Mouse (Mus musculus): ENCODE data around the gene Wdr48. TPM values are rescaled to one million over a fixed set of nuclear protein-coding genes. Genes with fewer than 3 reads are reported as not detected.

The Wdr48 gene
- polyA plus RNA-seq, 1 experiment from 2014 or later, result 36.1 TPM

DNA sequence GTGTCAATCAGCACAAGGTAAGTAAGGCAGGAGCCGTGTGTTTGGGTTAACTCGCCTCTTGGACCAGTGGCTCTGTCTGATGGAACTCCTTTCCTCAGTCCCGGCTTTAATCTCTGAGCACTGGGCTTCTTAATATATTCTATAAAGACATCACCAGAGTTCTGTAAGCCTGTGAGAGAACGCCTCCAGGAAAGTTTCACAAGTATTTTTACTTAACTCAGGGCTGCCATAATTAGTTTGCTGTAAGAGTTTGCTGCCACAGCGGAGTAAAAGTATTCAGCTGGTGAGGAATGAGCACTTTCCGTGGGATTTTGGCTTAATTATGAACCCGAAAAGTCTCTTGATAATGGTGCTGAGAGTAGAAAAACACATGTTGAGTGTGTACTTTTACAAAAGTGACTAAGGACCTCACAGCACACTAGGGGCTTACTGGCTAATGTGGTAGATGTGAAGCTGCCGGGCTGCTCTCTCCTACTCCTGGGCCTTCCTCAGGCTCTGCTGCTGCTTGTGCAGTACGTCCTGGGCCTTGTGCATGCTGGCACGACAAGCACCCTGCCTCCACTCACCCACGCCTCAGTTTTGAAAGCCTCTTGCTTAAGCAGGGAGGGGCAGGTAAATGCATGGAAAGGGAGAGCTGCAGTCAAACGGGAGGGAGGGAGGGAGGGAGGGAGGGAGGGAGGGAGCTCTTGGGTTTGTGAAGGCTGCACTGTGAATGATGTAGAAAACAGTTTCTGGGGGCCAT is 7.9 kb downstream of the Wdr48 start:
- no peak overlapping the region for H3K9ac ChIP-seq (ENCODE audit: low read length)
- H3K27me3 ChIP-seq (ENCODE audit: control insufficient read depth, insufficient read depth, low read length), result no peaks in the 10 kb centered on the region
- no peak overlapping the region for H3K4me2 ChIP-seq (ENCODE audit: low read length)
- 86% methylated on average over 11 of the region's 12 CpGs for WGBS
- no peaks in the 10 kb centered on the region for H3K9me3 ChIP-seq (ENCODE audit: control insufficient read depth, low read length)
- H3K4me3 ChIP-seq (ENCODE audit: control insufficient read depth in 1 of 2, insufficient read depth in 1 of 2, low read depth in 1 of 2, low read length in 2 of 2), result no peak overlapping the region
- no peak overlapping the region for H3K27ac ChIP-seq (replicated peaks in 1 of 2; ENCODE audit: control insufficient read depth in 1 of 2, insufficient read depth in 1 of 2, low read depth in 2 of 2, low read length in 2 of 2)
- H3K36me3 ChIP-seq (ENCODE audit: control insufficient read depth, insufficient read depth, low read length), result peaks cover 57% of the 10 kb centered on the region
- no peaks in the 10 kb centered on the region for H3K4me1 ChIP-seq (ENCODE audit: control insufficient read depth in 2 of 2, insufficient read depth in 2 of 2, low read length in 2 of 2)
- no peak for ATAC-seq (ENCODE audit: insufficient number of reproducible peaks, insufficient read depth, low FRiP score, low read depth)

- no peaks in the 10 kb centered on the region for H3K4me1 ChIP-seq (ENCODE audit: control insufficient read depth in 2 of 2, insufficient read depth in 2 of 2, low read length in 2 of 2)
- 93% methylated on average over 3 of the region's 3 CpGs for WGBS
- no peak for ATAC-seq (ENCODE audit: insufficient number of reproducible peaks, insufficient read depth, low FRiP score, low read depth)
- H3K4me2 ChIP-seq (ENCODE audit: low read length), result no peak overlapping the region
- H3K27ac ChIP-seq (replicated peaks in 1 of 2; ENCODE audit: control insufficient read depth in 1 of 2, insufficient read depth in 1 of 2, low read depth in 2 of 2, low read length in 2 of 2), result no peak overlapping the region
- no peaks in the 10 kb centered on the region for H3K27me3 ChIP-seq (ENCODE audit: control insufficient read depth, insufficient read depth, low read length)
- H3K4me3 ChIP-seq (ENCODE audit: control insufficient read depth in 1 of 2, insufficient read depth in 1 of 2, low read depth in 1 of 2, low read length in 2 of 2), result no peak overlapping the region
- H3K9me3 ChIP-seq (ENCODE audit: control insufficient read depth, low read length), result no peaks in the 10 kb centered on the region
- H3K36me3 ChIP-seq (ENCODE audit: control insufficient read depth, insufficient read depth, low read length), result peaks cover 98% of the 10 kb centered on the region
- H3K9ac ChIP-seq (ENCODE audit: low read length), result no peak overlapping the region
Observed at GRCm38 (mm10) chr9:119908708-119909107, 14.0 kb downstream of the Wdr48 start.

DNA sequence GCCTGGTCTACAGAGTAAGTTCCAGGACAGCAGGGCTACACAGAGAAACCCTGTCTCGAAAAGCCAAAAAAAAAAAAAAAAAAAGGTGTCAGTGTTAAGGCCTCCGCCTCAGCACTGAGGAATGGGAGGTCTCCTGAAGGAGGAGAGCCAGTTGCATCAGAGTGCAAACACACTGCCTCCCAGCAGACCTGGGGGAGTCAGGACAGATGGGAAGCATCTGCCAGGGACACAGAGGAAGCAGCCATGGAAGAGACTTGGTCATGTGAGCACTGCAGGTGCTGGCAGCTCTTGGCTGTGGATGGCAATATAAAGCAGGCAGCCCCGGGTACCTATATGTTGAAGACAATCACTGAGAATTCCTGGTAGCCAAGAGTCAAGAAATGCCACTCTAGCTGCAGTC is 15.3 kb downstream of the Wdr48 start:
- H3K4me3 ChIP-seq (ENCODE audit: control insufficient read depth in 1 of 2, insufficient read depth in 1 of 2, low read depth in 1 of 2, low read length in 2 of 2), result no peak overlapping the region
- H3K4me1 ChIP-seq (ENCODE audit: control insufficient read depth in 2 of 2, insufficient read depth in 2 of 2, low read length in 2 of 2), result no peaks in the 10 kb centered on the region
- no peaks in the 10 kb centered on the region for H3K9me3 ChIP-seq (ENCODE audit: control insufficient read depth, low read length)
- 84% methylated on average over 3 of the region's 3 CpGs for WGBS
- no peaks in the 10 kb centered on the region for H3K27me3 ChIP-seq (ENCODE audit: control insufficient read depth, insufficient read depth, low read length)
- ATAC-seq (ENCODE audit: insufficient number of reproducible peaks, insufficient read depth, low FRiP score, low read depth), result no peak
- no peak overlapping the region for H3K4me2 ChIP-seq (ENCODE audit: low read length)
- H3K27ac ChIP-seq (replicated peaks in 1 of 2; ENCODE audit: control insufficient read depth in 1 of 2, insufficient read depth in 1 of 2, low read depth in 2 of 2, low read length in 2 of 2), result no peak overlapping the region
- H3K36me3 ChIP-seq (ENCODE audit: control insufficient read depth, insufficient read depth, low read length), result peaks cover 98% of the 10 kb centered on the region
- H3K9ac ChIP-seq (ENCODE audit: low read length), result no peak overlapping the region

DNA sequence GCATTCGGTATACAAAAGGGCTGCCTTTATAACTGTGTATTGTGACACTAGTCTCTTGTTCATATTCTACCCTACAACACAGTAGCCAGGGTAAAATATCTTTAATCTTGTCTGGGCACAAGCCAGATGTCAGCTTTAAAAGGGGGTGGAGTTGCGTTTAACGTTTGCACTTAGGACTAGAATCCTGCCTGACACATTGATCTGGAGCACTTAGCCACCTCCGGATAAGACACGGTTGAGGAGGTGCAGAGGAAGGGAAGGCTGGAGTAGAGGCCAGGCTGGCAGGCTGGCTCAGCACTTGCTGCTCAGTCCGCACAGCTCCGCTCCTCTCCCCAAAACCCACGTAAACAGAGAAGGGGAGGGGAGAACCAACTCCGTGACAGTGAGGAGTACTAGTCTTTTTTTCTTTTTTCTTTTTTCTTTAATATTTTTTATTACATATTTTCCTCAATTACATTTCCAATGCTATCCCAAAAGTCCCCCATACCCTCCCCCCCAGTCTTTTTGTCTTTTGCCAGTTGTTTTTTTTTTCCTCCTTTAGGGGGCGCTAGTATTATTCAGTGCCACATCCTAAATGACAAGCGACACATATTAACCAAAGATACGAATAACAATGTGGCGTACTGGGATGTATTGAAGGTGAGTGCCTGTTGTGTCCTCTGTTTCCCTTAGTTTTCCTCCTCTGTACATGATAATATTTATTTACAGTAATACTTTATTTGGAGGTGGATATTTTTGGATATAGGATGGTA is 18.6 kb downstream of the Wdr48 start:
- Histone ChIP-seq H3K4me2 (ENCODE audit: low read length) (no peak overlapping the region), H3K4me1 (ENCODE audit: control insufficient read depth in 2 of 2, insufficient read depth in 2 of 2, low read length in 2 of 2) (no peaks in the 10 kb centered on the region), H3K27ac (replicated peaks in 1 of 2; ENCODE audit: control insufficient read depth in 1 of 2, insufficient read depth in 1 of 2, low read depth in 2 of 2, low read length in 2 of 2) (no peak overlapping the region), H3K4me3 (ENCODE audit: control insufficient read depth in 1 of 2, insufficient read depth in 1 of 2, low read depth in 1 of 2, low read length in 2 of 2) (no peak overlapping the region), H3K36me3 (ENCODE audit: control insufficient read depth, insufficient read depth, low read length) (peaks cover 99% of the 10 kb centered on the region), H3K27me3 (ENCODE audit: control insufficient read depth, insufficient read depth, low read length) (no peaks in the 10 kb centered on the region), H3K9me3 (ENCODE audit: control insufficient read depth, low read length) (no peaks in the 10 kb centered on the region), H3K9ac (ENCODE audit: low read length) (no peak overlapping the region)
- WGBS, result 69% methylated on average over 13 of the region's 13 CpGs
- no peak for ATAC-seq (ENCODE audit: insufficient number of reproducible peaks, insufficient read depth, low FRiP score, low read depth)

GRCm38 (mm10) chr9:119919858-119920257 is 25.2 kb downstream of the Wdr48 start:
- peaks cover 95% of the 10 kb centered on the region for H3K36me3 ChIP-seq (ENCODE audit: control insufficient read depth, insufficient read depth, low read length)
- no peak for ATAC-seq (ENCODE audit: insufficient number of reproducible peaks, insufficient read depth, low FRiP score, low read depth)
- no peaks in the 10 kb centered on the region for H3K9me3 ChIP-seq (ENCODE audit: control insufficient read depth, low read length)
- no peak overlapping the region for H3K27ac ChIP-seq (replicated peaks in 1 of 2; ENCODE audit: control insufficient read depth in 1 of 2, insufficient read depth in 1 of 2, low read depth in 2 of 2, low read length in 2 of 2)
- H3K9ac ChIP-seq (ENCODE audit: low read length), result no peak overlapping the region
- H3K4me2 ChIP-seq (ENCODE audit: low read length), result no peak overlapping the region
- 76% methylated on average over 1 of the region's 1 CpGs for WGBS
- H3K4me1 ChIP-seq (ENCODE audit: control insufficient read depth in 2 of 2, insufficient read depth in 2 of 2, low read length in 2 of 2), result no peaks in the 10 kb centered on the region
- no peak overlapping the region for H3K4me3 ChIP-seq (ENCODE audit: control insufficient read depth in 1 of 2, insufficient read depth in 1 of 2, low read depth in 1 of 2, low read length in 2 of 2)
- no peaks in the 10 kb centered on the region for H3K27me3 ChIP-seq (ENCODE audit: control insufficient read depth, insufficient read depth, low read length)

GRCm38 (mm10) chr9:119923462-119923861 is 28.8 kb downstream of the Wdr48 start:
- 52% methylated on average over 4 of the region's 4 CpGs for WGBS

DNA sequence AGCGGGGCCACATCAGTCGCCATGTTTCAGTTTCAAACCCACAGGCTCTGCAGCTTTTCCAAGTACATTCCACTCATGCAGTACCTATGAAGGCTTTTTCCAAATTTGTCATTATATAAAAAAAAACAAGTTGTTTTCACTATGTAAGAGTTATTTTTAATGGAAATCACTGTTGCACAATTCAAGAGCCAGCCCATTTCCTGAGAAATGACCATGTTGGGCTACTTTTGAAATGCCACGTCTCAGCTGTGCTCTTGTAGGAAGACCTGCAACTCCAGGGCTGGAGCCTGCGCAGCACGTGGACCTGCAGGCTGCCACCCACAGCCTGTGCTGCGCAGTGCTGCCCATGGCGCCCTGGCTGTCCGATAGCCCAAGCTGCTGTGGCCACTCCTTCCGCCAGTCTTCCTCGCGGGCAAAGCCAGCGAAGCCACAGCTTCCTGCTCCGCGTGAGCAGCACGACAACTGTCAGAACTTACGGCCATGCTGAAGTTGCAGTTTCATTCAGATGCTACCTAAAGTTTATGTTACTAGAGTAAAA is 30.5 kb downstream of the Wdr48 start:
- H3K4me3 ChIP-seq (ENCODE audit: control insufficient read depth in 1 of 2, insufficient read depth in 1 of 2, low read depth in 1 of 2, low read length in 2 of 2), result no peak overlapping the region
- no peak overlapping the region for H3K9ac ChIP-seq (ENCODE audit: low read length)
- H3K4me1 ChIP-seq (ENCODE audit: control insufficient read depth in 2 of 2, insufficient read depth in 2 of 2, low read length in 2 of 2), result no peaks in the 10 kb centered on the region
- 88% methylated on average over 16 of the region's 16 CpGs for WGBS
- peaks cover 95% of the 10 kb centered on the region for H3K36me3 ChIP-seq (ENCODE audit: control insufficient read depth, insufficient read depth, low read length)
- no peak overlapping the region for H3K4me2 ChIP-seq (ENCODE audit: low read length)
- no peaks in the 10 kb centered on the region for H3K27me3 ChIP-seq (ENCODE audit: control insufficient read depth, insufficient read depth, low read length)
- H3K27ac ChIP-seq (replicated peaks in 1 of 2; ENCODE audit: control insufficient read depth in 1 of 2, insufficient read depth in 1 of 2, low read depth in 2 of 2, low read length in 2 of 2), result no peak overlapping the region
- ATAC-seq (ENCODE audit: insufficient number of reproducible peaks, insufficient read depth, low FRiP score, low read depth), result no peak
- no peaks in the 10 kb centered on the region for H3K9me3 ChIP-seq (ENCODE audit: control insufficient read depth, low read length)

More at GRCm38 (mm10) chr9:119923462-119923861, 28.8 kb downstream of the Wdr48 start:
- H3K4me1 ChIP-seq (ENCODE audit: control insufficient read depth in 2 of 2, insufficient read depth in 2 of 2, low read length in 2 of 2), result no peaks in the 10 kb centered on the region
- no peak overlapping the region for H3K27ac ChIP-seq (replicated peaks in 1 of 2; ENCODE audit: control insufficient read depth in 1 of 2, insufficient read depth in 1 of 2, low read depth in 2 of 2, low read length in 2 of 2)
- H3K4me3 ChIP-seq (ENCODE audit: control insufficient read depth in 1 of 2, insufficient read depth in 1 of 2, low read depth in 1 of 2, low read length in 2 of 2), result no peak overlapping the region
- H3K9ac ChIP-seq (ENCODE audit: low read length), result no peak overlapping the region
- no peaks in the 10 kb centered on the region for H3K9me3 ChIP-seq (ENCODE audit: control insufficient read depth, low read length)
- no peak for ATAC-seq (ENCODE audit: insufficient number of reproducible peaks, insufficient read depth, low FRiP score, low read depth)
- peaks cover 96% of the 10 kb centered on the region for H3K36me3 ChIP-seq (ENCODE audit: control insufficient read depth, insufficient read depth, low read length)
- no peaks in the 10 kb centered on the region for H3K27me3 ChIP-seq (ENCODE audit: control insufficient read depth, insufficient read depth, low read length)
- no peak overlapping the region for H3K4me2 ChIP-seq (ENCODE audit: low read length)
